Mouse (Mus musculus) cerebellum, adult 11-12 months (tissue): ENCODE data around the gene Ptprm.
A peak's percentile ranks its signal among the peaks of the same experiment; 100 is the strongest.

ENCODE experiments used
- DNase-seq: peaks from one replicate; pipeline ENCODE4 v3.0.0; 2022

The Ptprm gene

GRCm38 (mm10) chr17:66761326-66762296 lies 592.6 kb downstream of the Ptprm start:
- no peak for DNase-seq

DNA sequence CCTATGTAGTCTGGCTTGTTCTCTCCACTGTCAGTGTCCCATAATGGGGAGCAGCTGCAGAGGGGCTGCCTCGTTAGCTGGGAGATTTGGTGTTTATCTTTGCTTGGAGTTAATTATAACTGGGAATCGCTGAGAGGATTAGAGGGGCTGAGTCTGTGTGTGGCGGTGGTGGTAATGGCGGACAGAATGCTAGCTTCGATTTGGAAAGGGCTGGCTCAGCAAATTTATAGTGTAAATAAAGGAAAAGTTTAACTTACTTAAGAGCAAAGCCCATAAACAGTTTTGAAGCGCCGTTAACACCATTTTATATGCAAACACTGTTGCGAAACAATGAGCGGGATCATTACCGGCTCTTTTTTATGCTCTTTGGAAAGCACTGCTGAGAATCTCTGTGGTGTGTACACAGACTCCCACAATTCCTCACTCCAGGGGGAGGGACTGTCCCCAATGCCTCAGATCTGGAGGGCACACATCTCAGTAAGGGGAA lies 597.2 kb downstream of the Ptprm start:
- no peak for DNase-seq

DNA sequence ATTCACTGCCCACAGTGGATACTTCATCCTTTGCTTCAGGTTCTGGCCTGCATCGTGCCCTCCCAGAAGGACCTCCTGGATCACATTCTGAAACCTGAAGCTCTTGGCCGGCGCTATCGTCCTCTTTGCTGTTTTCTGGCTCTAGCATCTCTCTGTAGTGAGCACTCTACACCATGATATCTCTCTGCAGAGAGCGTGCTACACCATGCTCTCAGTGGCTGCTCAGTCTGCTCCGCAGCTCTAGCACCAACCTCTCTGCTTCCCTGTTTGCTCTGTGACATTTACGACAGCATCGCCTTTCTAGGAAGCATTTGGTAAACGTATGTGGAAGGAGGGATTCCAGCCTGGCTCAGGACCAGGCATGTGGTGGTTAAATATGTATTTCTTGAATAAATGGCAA lies 597.8 kb downstream of the Ptprm start:
- DNase-seq, result no peak

DNA sequence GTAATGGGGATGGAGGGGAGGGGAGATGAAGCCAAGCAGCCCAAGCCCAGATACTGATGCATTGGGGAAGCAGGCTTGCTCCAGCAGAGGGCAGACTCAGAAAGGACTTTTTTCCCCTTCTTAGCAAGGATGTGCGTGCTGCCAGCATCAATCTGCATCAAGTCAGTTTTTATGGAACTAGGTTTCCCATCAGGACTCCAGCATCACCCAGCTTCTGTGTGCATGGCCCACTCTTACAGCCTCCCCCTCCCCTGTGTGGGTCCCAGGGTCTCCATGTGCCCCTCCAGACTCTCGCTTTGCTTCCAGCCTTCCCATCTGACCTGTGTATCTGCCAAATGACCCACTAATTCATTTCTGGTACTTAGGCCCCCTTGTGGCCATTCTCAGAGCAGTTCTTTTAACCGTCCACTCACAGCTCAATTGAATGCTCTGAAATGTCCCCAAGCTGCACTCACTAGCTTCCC lies 599.0 kb downstream of the Ptprm start:
- peak; percentile 11 for DNase-seq

DNA sequence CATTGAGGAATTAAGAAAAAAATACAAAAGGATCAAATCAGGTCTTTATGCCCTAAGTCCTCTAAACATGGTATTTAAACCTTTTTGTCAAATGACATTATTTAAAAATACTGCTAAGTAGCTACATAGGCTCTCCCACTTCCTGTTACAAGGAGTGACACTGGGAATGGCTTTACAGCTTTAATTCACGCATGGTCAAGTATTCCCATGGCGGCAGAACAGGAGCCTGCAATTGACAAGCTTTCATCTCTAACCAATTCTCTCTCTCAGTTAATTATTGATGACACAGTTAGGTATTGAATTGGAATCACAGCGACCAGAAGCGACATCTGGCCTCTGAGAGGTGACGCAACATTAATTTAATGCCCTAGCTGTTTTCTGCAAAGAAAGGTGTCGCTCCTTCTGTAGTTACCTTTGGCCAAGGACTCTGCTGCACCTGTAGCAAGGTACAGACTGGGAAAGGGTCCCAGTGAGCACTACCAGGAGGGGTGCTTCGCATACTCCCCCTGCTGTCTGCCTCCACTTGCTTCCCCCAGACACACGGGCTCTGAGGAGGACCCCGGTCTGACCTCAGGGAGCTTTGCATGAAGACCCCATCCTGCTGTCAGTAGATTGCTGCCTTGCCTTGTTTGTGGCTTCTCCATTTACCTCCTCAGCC lies 599.9 kb downstream of the Ptprm start:
- no peak for DNase-seq

DNA sequence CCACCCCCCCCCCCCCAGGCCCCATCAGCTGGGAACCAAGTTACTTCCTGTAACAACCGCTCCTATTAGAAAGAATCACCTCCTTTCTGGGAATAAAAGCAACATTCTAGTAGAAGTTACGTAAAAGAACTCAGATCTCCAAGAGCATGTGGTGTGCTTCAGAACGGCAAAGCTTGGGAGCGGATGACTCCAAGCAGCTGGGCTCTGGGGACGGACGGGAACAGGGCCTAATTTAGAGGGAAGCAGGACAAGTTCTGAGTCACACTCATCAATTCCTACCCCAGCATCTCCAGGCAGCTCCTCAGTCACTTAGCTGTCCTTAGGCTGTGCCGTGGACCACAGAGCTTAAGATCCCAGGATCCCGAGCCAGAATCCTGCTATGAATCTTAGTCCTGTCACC lies 602.5 kb downstream of the Ptprm start:
- no peak for DNase-seq

GRCm38 (mm10) chr17:66750481-66751206 lies 603.6 kb downstream of the Ptprm start:
- DNase-seq, result no peak

DNA sequence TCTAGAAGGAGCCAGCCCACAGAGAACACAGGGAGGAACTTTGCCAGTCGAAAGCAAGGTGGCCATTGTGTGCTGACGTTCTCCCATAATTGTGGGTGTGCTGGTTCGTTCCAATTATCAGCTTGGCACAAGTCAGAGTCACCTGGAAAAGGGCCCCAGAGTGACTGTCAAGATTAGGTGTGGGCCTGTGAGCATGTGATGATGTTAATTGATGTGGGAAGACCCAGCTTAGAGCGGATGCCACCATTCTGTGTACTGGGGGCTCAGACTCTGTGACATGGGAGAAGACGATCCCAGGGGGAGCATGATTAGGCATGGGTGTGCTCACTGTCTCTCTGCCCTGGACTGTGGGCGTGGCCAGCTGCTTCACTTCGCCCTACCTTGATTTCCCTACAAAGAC lies 604.3 kb downstream of the Ptprm start:
- DNase-seq, result no peak

DNA sequence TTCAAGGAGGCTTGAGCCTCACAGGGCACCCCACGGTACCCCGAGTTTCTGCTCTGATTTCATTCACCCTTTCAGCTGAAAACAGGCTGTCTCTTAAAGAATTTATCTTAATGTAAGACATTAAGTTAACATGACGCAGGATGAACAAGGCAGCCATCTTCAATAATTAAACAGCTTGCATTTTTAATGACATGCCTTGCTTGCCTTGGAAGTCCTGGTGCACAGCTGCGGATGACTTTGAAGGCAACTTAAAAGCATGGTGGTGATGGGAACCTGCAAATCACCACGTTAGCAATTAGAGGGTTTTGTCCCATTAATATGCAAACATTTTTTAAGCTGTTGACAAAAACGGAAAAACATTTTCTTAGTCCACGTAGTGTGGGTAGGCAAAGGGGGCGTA lies 607.8 kb downstream of the Ptprm start:
- DNase-seq, result no peak

- no peak for DNase-seq
Observed at GRCm38 (mm10) chr17:66743321-66743720, 610.9 kb downstream of the Ptprm start.

DNA sequence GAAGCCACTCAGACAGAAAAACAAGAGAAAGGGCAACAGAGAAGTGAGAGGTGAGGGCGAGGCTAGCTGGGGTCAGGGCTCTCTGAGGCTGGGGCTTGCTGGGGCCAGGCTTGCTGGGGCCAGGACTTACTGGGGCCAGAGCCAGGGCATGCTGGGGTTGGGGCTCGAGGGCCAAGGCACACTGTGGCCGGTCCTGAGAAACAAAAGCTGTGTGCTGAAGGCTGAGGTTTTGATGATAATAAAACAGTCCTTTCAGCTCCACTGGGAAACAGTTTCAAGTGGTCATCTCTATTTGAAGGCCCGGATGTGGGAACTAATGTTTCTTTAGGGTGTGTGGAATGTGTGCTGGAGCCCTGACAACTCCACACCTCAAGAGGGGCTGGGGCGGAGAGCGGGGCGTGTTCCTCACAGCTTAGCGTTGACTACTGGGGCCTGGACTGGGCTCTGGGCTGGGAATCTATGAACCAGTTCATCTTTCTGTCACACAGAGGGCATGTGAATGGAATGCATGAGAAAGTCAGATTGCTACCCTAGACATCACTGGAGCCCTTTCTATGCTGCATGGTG lies 615.4 kb downstream of the Ptprm start:
- no peak for DNase-seq

GRCm38 (mm10) chr17:66738331-66738730 lies 615.9 kb downstream of the Ptprm start:
- no peak for DNase-seq

DNA sequence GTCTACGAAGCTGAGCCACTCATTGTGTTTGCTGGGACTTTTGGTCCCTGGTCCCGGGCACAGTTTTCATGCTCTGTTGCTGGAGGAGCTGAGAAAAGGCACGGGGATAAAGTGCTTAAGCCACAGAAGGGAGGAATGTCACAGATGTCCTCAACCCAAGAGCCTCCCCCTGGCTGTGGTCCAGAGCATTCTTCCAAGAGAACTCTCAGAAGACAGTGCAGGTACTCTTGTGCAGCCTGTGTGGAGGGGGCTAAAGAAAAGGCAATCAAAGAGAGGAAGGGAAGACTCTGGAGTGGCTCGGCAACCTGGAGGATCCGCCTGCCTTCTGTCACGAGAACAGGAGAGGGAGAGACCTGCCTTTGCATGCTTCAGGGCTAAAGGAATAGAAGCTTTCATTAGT lies 617.8 kb downstream of the Ptprm start:
- no peak for DNase-seq

GRCm38 (mm10) chr17:66733541-66733940 lies 620.7 kb downstream of the Ptprm start:
- no peak for DNase-seq

- DNase-seq, result no peak
Observed at GRCm38 (mm10) chr17:66729979-66730378, 624.3 kb downstream of the Ptprm start.

DNA sequence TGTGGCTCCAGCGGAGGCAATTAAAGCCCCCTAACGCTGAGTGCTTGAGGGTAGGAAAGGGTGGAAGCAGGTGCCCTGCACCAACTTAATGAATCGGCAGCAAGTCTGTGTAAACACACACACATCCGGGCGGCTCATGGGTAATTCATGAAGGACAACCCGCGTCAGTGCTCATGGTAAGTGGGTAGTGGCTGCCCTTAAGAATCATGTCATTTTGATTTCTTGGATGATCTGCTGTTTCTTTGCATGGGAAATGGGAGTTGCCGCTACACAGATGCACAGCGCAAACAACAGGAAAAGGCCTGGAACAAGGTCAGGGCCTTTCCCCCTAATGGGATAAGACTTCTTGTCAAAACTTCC lies 633.3 kb downstream of the Ptprm start:
- no peak for DNase-seq

DNA sequence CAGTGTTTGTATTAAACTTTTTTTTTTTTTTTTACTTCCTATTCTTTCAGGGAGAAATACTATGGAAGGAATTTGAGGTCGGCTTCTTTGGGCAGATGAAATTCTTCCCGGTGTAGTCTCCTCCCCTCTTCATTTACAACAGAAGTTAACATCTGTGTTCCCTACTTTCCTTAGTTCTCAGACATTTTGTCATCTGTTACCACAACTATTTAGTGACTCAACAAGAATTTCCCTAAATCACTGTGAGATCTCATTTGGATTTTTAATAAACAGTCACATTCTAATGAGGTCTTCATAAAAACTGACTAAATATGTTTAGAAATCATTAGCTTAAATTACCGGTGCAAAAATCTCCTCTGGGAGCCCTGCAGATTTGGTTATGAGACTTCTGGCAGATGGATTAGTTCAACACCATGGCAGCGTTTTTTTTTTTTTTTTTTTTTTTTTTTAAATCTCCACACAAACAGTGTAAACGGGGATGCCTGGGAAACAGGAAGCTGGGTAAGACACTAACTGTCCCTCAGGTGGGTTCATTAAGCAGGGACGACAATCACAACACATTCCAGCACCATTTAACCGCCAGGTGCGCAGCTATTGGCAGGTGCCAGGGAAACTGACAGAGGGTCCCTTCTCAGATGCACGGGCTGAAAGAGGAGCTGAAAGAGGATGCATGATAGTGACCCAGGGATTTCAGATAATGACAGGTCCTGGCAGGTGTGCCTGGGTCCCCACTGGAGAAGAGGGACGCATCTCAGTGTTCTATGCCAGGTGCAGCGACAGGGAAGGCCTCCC lies 633.9 kb downstream of the Ptprm start:
- no peak for DNase-seq

GRCm38 (mm10) chr17:66712456-66713205 lies 641.6 kb downstream of the Ptprm start:
- DNase-seq, result no peak

DNA sequence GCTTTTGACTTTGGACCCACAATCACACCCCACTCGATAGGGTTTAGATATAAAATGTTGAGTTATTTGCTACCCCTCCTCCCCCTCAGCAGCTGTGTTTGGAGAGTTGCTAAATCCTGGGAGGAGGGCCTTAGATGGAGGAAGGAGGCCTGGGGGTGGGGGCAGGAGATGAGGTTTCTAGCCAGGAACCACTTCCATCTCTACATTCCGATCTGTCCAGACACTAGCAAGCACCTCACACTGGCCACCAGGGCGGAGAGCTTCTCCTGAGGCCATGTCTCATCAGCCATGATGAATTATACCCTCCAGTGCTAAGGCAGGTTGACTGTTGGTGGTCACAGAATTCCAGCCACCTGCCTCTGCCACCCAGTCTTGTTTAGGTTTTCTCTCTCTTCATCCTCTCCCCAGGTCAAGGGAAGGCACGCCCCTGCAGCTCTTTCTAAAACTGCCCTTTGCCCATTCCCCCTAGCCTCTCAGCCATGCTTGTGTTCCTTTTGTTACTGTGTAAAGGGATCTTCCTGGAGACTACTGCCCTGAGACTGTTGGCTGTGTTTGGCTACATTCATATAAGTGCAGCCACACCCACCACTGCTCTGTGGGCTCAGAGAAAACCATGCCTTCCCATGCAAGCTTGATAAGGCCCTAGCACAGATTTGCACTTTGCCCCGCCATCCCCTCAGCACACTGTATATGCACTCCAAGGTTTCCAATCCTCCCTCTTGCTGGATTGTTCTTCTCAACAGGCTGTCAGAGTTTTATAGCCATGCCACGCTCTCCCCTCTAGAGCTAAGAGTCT lies 642.8 kb downstream of the Ptprm start:
- DNase-seq, result no peak

DNA sequence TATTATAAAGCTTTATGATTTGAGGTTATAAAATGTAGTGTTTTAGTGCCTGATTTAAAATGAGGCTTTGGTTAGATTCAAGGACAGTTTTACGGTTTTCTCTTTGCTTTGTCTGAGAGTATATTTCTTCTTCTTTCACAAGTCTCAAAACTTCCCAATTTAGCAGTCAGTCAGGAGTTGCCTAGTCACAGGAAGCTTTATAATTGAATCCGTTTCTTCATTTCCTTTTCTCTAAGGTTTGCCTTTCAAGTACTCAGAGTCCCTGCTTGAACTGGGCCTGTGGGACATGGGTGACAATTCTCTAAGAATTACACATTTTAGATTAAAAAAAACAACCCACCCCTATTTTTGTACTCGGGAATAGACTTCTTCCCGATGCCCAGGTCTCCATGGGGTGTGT lies 643.7 kb downstream of the Ptprm start:
- no peak for DNase-seq

DNA sequence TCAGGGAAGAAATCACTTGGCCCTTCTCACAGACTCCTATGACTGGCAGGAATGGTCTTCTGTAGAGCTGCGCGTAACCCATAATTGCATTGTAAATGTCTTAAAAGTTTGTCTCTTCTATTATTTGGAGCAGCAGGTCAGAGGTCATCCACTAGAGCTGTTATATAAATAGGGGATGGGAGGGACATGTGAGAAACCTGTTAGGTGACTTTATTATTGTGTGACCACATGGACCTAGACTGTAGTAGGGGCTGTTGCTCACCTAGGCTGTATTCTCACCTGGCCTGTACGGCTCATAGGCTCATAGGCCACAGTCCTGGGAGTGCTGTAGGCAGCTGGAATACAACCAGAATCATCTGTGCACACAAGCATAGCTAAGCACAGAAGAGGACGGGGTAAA lies 645.5 kb downstream of the Ptprm start:
- no peak for DNase-seq
